Mouse (Mus musculus): Measurements from ENCODE around the gene Nip7. TPM values are rescaled to one million over a fixed set of nuclear protein-coding genes. Genes with fewer than 3 reads are reported as not detected.
"Not testable (repeated sequence)": the region's sequence is repeated elsewhere in the genome, so short reads cannot be mapped to it uniquely, and the experiment has no call there.

The Nip7 gene
- total and polyA plus RNA-seq, 2 experiments = 16.0 to 17.8 TPM

DNA sequence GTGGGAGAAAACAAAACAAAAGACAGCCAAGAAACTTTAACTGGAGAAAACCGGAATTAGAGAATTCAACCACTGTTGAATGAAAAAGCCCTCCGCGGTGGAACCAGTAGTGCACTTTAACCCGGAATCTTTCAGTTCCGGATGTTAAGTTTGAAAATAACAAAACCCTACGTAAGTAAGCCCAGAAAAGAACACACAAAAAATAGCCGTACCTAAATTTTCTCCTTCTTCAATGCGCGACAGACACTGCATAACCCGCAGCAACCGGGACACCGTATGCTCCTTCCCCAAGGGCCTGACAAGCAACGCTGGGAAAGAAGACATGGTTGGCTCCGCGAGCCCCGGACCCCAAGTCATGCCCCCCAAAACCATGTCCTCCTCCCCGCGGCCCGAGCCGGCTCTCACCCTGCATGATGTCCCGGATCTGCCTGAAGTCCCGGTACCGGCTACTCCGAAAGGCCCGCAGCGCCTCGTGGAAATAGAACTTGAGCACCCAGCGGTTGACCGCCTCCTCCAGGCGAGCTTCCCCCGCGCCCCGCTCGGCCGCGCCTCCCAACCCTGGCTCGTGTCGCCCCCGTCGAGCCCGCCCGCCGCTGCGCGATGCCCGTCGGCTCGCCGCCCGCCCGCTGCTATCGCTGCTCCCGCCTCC, 39.2 kb downstream of the Nip7 start:
- Histone ChIP-seq H3K79me2 (ENCODE audit: control insufficient read depth, insufficient read depth, low read length) (peaks cover 5% of the 10 kb centered on the region; the same call in 1 of the 2 replicates), H3K27me3 (ENCODE audit: control insufficient read depth, insufficient read depth, low read length) (no peaks in the 10 kb centered on the region), H3K4me3 (ENCODE audit: insufficient read depth, low read depth, low read length) (peak overlapping the region; percentile 100), H3K27ac (replicated peaks; ENCODE audit: insufficient read depth, low read depth, low read length) (peak overlapping the region; percentile 97), H3K4me1 (ENCODE audit: control insufficient read depth, insufficient read depth, low read length) (peaks cover 7% of the 10 kb centered on the region), H3K9ac (ENCODE audit: low read depth, low read length) (peak overlapping the region; percentile 97), H3K36me3 (ENCODE audit: control insufficient read depth, insufficient read depth, low read length) (no peaks in the 10 kb centered on the region; the same call in 1 of the 2 replicates)
- under 1% methylated on average over 53 of the region's 53 CpGs for WGBS
- TF ChIP-seq POLR2A (IDR thresholded peaks at IDR 0.05; ENCODE audit: extremely low read depth, insufficient read depth, low read length) = no peak
- TF ChIP-seq CTCF (IDR thresholded peaks at IDR 0.05; ENCODE audit: low read depth, low read length) = no peak
- peak; percentile 35 for DNase-seq (ENCODE audit: extremely low read depth, low read depth, low spot score)

DNA sequence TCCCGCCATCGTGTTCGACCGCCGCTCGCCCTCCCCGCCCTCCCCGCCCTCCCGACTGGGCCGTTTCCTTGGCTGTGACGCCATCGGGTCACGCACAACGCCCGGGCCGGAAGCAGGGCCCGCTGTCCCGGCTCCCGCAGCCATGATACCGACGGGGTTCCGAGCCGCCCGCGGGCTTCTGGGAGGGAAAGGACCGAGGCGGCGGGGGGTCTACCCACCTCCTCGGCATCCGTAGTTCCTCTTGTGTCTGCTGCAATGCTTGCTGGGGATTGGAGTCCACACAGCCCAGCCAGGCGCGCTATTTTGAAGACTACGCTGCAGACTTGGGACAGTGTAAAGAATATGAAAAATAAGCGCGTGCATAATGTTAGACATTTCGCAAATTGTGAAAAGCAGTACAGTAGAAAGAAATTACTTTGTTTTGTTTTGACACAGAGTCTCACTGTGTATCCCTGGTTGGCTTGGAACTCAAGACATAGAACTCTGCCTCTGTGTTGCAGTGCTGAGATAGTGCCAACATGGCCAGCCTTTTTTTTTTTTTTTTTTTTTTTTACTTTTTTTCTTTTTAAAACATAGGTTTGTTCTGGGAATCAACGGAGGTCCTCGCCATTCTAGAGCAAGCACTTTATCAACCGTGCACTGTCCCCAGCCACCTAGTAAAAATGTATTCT, 39.8 kb downstream of the Nip7 start, which contains the start of gene Terf2:
Gene Terf2, minus strand, starts transcription at position 182 of the 671 bp plus-strand sequence.
- Histone ChIP-seq H3K27me3 (ENCODE audit: control insufficient read depth, insufficient read depth, low read length) (no peaks in the 10 kb centered on the region), H3K4me3 (ENCODE audit: insufficient read depth, low read depth, low read length) (peak within 1 kb of the TSS; percentile 100), H3K27ac (replicated peaks; ENCODE audit: insufficient read depth, low read depth, low read length) (peak within 1 kb of the TSS; percentile 97), H3K79me2 (ENCODE audit: control insufficient read depth, insufficient read depth, low read length) (peaks cover 5% of the 10 kb centered on the region; the same call in 1 of the 2 replicates), H3K36me3 (ENCODE audit: control insufficient read depth, insufficient read depth, low read length) (no peaks in the 10 kb centered on the region; the same call in 1 of the 2 replicates), H3K9ac (ENCODE audit: low read depth, low read length) (peak within 1 kb of the TSS; percentile 97), H3K4me1 (ENCODE audit: control insufficient read depth, insufficient read depth, low read length) (peaks cover 7% of the 10 kb centered on the region)
- TF ChIP-seq CTCF (IDR thresholded peaks at IDR 0.05; ENCODE audit: low read depth, low read length) (no peak), POLR2A (IDR thresholded peaks at IDR 0.05; ENCODE audit: extremely low read depth, insufficient read depth, low read length) (0 out of 2 replicates have a peak, but pooled peaks have one; percentile 26)
- 4% methylated on average over 37 of the region's 39 CpGs for WGBS
- DNase-seq (ENCODE audit: extremely low read depth, low read depth, low spot score) = peak; percentile 83

DNA sequence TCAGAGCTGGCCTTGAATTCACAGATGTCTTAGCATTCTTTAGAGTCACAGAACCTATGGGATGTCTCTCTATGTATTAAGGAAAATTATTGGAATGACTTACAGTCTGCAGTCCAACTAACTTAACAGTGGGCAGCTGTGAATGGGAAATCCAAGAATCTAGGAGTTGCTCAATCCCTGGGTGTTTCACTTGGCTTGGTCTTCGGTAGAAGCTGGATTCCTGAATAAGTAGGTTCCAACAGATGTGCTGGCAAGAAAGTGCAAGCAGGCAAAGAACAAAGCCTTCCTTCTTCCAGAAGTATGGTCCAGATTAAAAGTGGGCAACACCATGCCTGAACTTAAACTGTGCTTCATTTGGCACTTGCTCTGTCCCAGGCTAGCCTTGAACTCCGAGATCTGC, 44.0 kb downstream of the Nip7 start:
- Histone ChIP-seq H3K27me3 (ENCODE audit: control insufficient read depth, insufficient read depth, low read length) (no peaks in the 10 kb centered on the region), H3K36me3 (ENCODE audit: control insufficient read depth, insufficient read depth, low read length) (no peaks in the 10 kb centered on the region), H3K79me2 (ENCODE audit: control insufficient read depth, insufficient read depth, low read length) (0 out of 2 replicates have a peak, but pooled peaks cover 3% of the 10 kb centered on the region), H3K4me3 (ENCODE audit: insufficient read depth, low read depth, low read length) (no peak overlapping the region), H3K9ac (ENCODE audit: low read depth, low read length) (no peak overlapping the region), H3K27ac (replicated peaks; ENCODE audit: insufficient read depth, low read depth, low read length) (no peak overlapping the region), H3K4me1 (ENCODE audit: control insufficient read depth, insufficient read depth, low read length) (peaks cover 4% of the 10 kb centered on the region)
- DNase-seq (ENCODE audit: extremely low read depth, low read depth, low spot score) = no peak
- 78% methylated on average over 2 of the region's 2 CpGs for WGBS
- TF ChIP-seq CTCF (IDR thresholded peaks at IDR 0.05; ENCODE audit: low read depth, low read length) (no peak), POLR2A (IDR thresholded peaks at IDR 0.05; ENCODE audit: extremely low read depth, insufficient read depth, low read length) (no peak)

DNA sequence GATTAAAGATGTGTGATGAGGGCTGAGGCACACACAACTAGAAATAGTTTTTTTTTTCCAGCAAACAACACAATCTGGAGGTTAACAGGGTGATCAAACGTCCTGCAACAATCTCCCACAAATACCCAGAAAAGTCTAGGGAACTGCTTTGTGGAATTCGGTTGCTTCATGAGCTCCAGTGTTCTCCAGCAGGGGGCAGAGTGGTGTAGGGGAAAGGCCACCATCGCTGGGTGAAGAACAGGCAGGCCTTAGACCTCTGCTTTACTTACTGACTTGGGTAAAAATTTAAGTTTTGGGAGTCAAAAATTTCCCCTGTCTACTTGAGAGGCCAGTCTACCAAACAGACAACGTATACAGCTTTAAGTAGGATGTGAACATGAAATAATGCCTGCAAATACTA, 47.9 kb downstream of the Nip7 start:
- H3K79me2 ChIP-seq (ENCODE audit: control insufficient read depth, insufficient read depth, low read length) = no peaks in the 10 kb centered on the region
- H3K27me3 ChIP-seq (ENCODE audit: control insufficient read depth, insufficient read depth, low read length) = no peaks in the 10 kb centered on the region
- H3K27ac ChIP-seq (replicated peaks; ENCODE audit: insufficient read depth, low read depth, low read length) = no peak overlapping the region
- no peaks in the 10 kb centered on the region for H3K4me1 ChIP-seq (ENCODE audit: control insufficient read depth, insufficient read depth, low read length)
- H3K36me3 ChIP-seq (ENCODE audit: control insufficient read depth, insufficient read depth, low read length) = no peaks in the 10 kb centered on the region
- DNase-seq (ENCODE audit: extremely low read depth, low read depth, low spot score) = peak; percentile 50
- TF ChIP-seq POLR2A (IDR thresholded peaks at IDR 0.05; ENCODE audit: extremely low read depth, insufficient read depth, low read length) = no peak
- peak; percentile 88 for TF ChIP-seq CTCF (IDR thresholded peaks at IDR 0.05; ENCODE audit: low read depth, low read length)
- 9% methylated on average over 4 of the region's 4 CpGs for WGBS
- H3K9ac ChIP-seq (ENCODE audit: low read depth, low read length) = no peak overlapping the region
- H3K4me3 ChIP-seq (ENCODE audit: insufficient read depth, low read depth, low read length) = no peak overlapping the region

DNA sequence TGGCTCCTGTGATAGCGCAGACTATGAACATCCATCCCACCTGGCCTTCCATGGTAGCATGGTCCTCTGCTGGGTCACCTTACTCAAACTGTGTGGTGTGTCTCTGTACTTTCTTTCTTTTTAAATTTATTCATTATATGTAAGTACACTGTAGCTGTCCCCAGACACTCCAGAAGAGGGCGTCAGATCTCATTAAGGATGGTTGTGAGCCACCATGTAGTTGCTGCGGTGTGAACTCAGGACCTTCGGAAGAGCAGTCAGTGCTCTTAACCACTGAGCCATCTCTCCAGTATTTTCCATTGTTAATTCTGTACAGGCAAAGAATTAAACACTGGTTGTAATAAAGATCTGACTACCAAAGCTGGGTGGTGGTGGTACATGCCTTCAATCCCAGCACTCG, 51.4 kb downstream of the Nip7 start:
- H3K79me2 ChIP-seq (ENCODE audit: control insufficient read depth, insufficient read depth, low read length); H3K27ac ChIP-seq (replicated peaks; ENCODE audit: insufficient read depth, low read depth, low read length); H3K27me3 ChIP-seq (ENCODE audit: control insufficient read depth, insufficient read depth, low read length); DNase-seq (ENCODE audit: extremely low read depth, low read depth, low spot score); H3K4me3 ChIP-seq (ENCODE audit: insufficient read depth, low read depth, low read length); H3K4me1 ChIP-seq (ENCODE audit: control insufficient read depth, insufficient read depth, low read length); H3K36me3 ChIP-seq (ENCODE audit: control insufficient read depth, insufficient read depth, low read length); H3K9ac ChIP-seq (ENCODE audit: low read depth, low read length): not testable (repeated sequence)
- WGBS = 97% methylated on average over 5 of the region's 5 CpGs

Data from liver, adult 2 months (tissue).